Mouse (Mus musculus): ENCODE data around the gene Prss42. TPM values are rescaled to one million over a fixed set of nuclear protein-coding genes. Genes with fewer than 3 reads are reported as not detected.

The Prss42 gene
- polyA plus RNA-seq (2014; fragmentation: Illumina TruSeq; extraction: RNeasy Lipid Tissue Mini Kit (QIAGEN cat#74804)) = not detected

GRCm38 (mm10) chr9:110797866-110798265, at the start of gene Prss42:
Gene Prss42 (plus strand): TSS chr9:110798166.

DNA sequence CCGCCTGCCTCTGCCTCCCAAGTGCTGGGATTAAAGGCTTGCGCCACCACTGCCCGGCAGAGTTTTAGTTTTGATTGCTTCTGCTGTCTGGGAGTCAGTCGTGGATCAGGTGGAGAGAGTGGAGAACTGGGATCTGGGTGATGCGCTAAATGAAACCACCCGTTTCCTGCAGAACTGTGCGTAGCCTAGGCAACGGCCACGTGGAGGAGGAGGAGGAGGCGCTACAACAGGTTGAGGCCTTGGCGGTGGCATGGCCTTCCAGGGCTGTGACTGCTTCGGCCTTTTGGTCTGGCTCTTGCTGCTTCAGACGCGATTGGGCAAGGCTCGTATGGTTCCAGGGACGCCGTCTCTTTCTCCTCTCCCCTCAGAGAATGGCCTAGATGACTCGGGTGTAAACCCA, 15.8 kb downstream of the Prss42 start, which contains the start of gene Prss44:
Prss44 (plus strand) TSS at position 206 of the 400 bp plus-strand sequence.

DNA sequence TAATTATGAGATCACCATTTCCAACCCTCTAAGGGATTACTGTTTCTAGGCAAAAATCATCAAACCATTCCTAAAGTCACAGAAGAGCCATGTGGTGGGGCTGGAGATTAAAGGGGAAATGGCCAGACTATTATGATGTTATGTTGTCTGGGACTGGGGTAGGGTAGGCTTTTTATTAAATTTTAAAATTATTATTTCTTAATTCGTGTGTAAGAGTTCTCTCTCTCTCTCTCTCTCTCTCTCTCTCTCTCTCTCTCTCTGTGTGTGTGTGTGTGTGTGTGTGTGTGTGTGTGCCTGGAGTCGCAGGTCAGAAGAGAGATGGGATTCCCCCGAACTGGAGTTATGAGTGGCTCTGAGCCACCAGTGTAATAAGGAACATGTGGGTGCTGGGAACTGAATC, 28.4 kb downstream of the Prss42 start, which contains the start of gene Prss43:
Prss43 (plus strand) TSS at position 301 of the 400 bp plus-strand sequence.

DNA sequence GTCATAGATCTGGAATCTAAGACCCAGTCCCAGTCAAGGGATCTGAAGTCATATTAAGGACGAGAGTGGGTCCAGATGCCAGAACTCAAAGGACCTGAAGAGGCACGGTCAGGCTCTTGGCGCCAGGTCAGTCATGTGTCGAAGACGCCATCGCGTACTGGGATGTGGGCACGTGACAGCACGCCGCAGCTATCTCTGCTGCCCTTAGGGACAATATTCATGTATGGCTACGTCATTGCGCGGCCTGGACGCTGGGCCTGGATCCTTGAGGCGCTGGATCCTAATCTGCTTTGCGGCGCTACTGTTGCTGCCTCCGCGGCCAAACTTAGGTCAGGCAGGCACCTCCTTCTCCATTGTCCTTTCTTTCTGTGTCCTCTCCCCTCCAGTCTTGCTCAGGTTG, 36.4 kb downstream of the Prss42 start, which contains the start of gene Prss45:
Prss45 (plus strand) TSS at position 178 of the 400 bp plus-strand sequence.

DNA sequence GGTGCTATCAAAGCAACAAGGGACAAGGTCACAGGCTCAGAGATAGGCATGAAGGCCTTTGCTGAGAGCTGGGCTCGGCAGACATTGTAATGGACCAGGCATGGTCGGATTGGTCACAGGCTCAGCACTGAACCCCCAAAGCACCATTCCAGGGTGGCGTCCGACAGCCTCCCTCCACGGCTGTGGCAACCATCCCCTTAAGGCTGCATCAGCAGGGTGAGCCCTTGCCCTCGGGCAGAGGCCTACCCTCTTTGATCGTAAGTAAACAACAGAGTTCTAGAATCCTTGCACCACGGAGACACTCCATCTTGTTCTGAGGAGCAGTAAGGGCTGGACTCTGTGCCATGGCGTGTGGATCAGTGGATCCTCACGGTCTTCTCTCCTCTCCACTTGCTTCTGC, 46.2 kb downstream of the Prss42 start, which contains the start of gene Prss46:
Prss46 (plus strand) TSS at position 301 of the 400 bp plus-strand sequence.

Other genes with a start within 250 kb of the Prss42 start
- not detected for gene Nradd, start 173.7 kb upstream of the Prss42 start, polyA plus RNA-seq (2014; fragmentation: Illumina TruSeq; extraction: RNeasy Lipid Tissue Mini Kit (QIAGEN cat#74804))
- not detected for gene Nbeal2, start 144.0 kb upstream of the Prss42 start, polyA plus RNA-seq (2014; fragmentation: Illumina TruSeq; extraction: RNeasy Lipid Tissue Mini Kit (QIAGEN cat#74804))
- not detected for gene Ccdc12, start 141.7 kb upstream of the Prss42 start, polyA plus RNA-seq (2014; fragmentation: Illumina TruSeq; extraction: RNeasy Lipid Tissue Mini Kit (QIAGEN cat#74804))
- not detected for gene Myl3, start 56.3 kb upstream of the Prss42 start, polyA plus RNA-seq (2014; fragmentation: Illumina TruSeq; extraction: RNeasy Lipid Tissue Mini Kit (QIAGEN cat#74804))
- 0.20 TPM for gene Pth1r, start 51.0 kb upstream of the Prss42 start, polyA plus RNA-seq (2014; fragmentation: Illumina TruSeq; extraction: RNeasy Lipid Tissue Mini Kit (QIAGEN cat#74804))
- gene Prss44, start 15.8 kb downstream of the Prss42 start, polyA plus RNA-seq (2014; fragmentation: Illumina TruSeq; extraction: RNeasy Lipid Tissue Mini Kit (QIAGEN cat#74804)) = not detected
- not detected for gene Prss43, start 28.5 kb downstream of the Prss42 start, polyA plus RNA-seq (2014; fragmentation: Illumina TruSeq; extraction: RNeasy Lipid Tissue Mini Kit (QIAGEN cat#74804))
- gene Prss45, start 36.4 kb downstream of the Prss42 start, polyA plus RNA-seq (2014; fragmentation: Illumina TruSeq; extraction: RNeasy Lipid Tissue Mini Kit (QIAGEN cat#74804)) = not detected
- not detected for gene Prss46, start 46.3 kb downstream of the Prss42 start, polyA plus RNA-seq (2014; fragmentation: Illumina TruSeq; extraction: RNeasy Lipid Tissue Mini Kit (QIAGEN cat#74804))
- not detected for gene Prss50, start 59.8 kb downstream of the Prss42 start, polyA plus RNA-seq (2014; fragmentation: Illumina TruSeq; extraction: RNeasy Lipid Tissue Mini Kit (QIAGEN cat#74804))
- 1.5 TPM for gene Als2cl, start 81.7 kb downstream of the Prss42 start, polyA plus RNA-seq (2014; fragmentation: Illumina TruSeq; extraction: RNeasy Lipid Tissue Mini Kit (QIAGEN cat#74804))
- gene Tmie, start 81.9 kb downstream of the Prss42 start, polyA plus RNA-seq (2014; fragmentation: Illumina TruSeq; extraction: RNeasy Lipid Tissue Mini Kit (QIAGEN cat#74804)) = 2.9 TPM
- gene Fam240a, start 118.7 kb downstream of the Prss42 start, polyA plus RNA-seq (2014; fragmentation: Illumina TruSeq; extraction: RNeasy Lipid Tissue Mini Kit (QIAGEN cat#74804)) = not detected
- 8.8 TPM for gene Tdgf1, start 148.0 kb downstream of the Prss42 start, polyA plus RNA-seq (2014; fragmentation: Illumina TruSeq; extraction: RNeasy Lipid Tissue Mini Kit (QIAGEN cat#74804))
- gene Lrrc2, start 153.4 kb downstream of the Prss42 start, polyA plus RNA-seq (2014; fragmentation: Illumina TruSeq; extraction: RNeasy Lipid Tissue Mini Kit (QIAGEN cat#74804)) = 47.9 TPM
- 0.23 TPM for gene Rtp3, start 192.4 kb downstream of the Prss42 start, polyA plus RNA-seq (2014; fragmentation: Illumina TruSeq; extraction: RNeasy Lipid Tissue Mini Kit (QIAGEN cat#74804))
- gene Ltf, start 221.1 kb downstream of the Prss42 start, polyA plus RNA-seq (2014; fragmentation: Illumina TruSeq; extraction: RNeasy Lipid Tissue Mini Kit (QIAGEN cat#74804)) = 14.5 TPM